Mouse (Mus musculus): ENCODE results near the gene Sgf29. TPM values are rescaled to one million over a fixed set of nuclear protein-coding genes. Genes with fewer than 3 reads are reported as not detected.

The Sgf29 gene
- polyA plus RNA-seq, 1 experiment from 2014 or later: 61.3 TPM

GRCm38 (mm10) chr7:126702861-126703756 is 54.0 kb downstream of the Sgf29 start:
- H3K9ac ChIP-seq: no peak overlapping the region
- TF ChIP-seq CTCF (IDR thresholded peaks at IDR 0.05; ENCODE audit: low read depth): no peak
- H3K4me1 ChIP-seq (ENCODE audit: insufficient read depth): no peaks in the 10 kb centered on the region; the same call in 1 of the 2 replicates
- WGBS: 67% methylated on average over 12 of the region's 12 CpGs
- DNase-seq (no peak), ATAC-seq (ENCODE audit: insufficient read depth) (no peak)
- peak overlapping the region; percentile 20; the same call in 1 of the 2 replicates for H3K4me2 ChIP-seq
- peaks cover 19% of the 10 kb centered on the region; the same call in 1 of the 2 replicates for H3K27me3 ChIP-seq (ENCODE audit: insufficient read depth, low read length)
- no peaks in the 10 kb centered on the region for H3K9me3 ChIP-seq (ENCODE audit: low read depth, low read length)
- H3K27ac ChIP-seq (ENCODE audit: low read depth): no peak overlapping the region
- H3K4me3 ChIP-seq (ENCODE audit: low read depth, low read length): peak overlapping the region; percentile 38; the same call in 1 of the 2 replicates
- no peaks in the 10 kb centered on the region for H3K36me3 ChIP-seq (ENCODE audit: insufficient read depth)

GRCm38 (mm10) chr7:126703757-126704077 is 54.6 kb downstream of the Sgf29 start:
- TF ChIP-seq CTCF (IDR thresholded peaks at IDR 0.05; ENCODE audit: low read depth): no peak
- 23% methylated on average over 7 of the region's 7 CpGs for WGBS
- H3K27ac ChIP-seq (ENCODE audit: low read depth): no peak overlapping the region
- ATAC-seq (ENCODE audit: insufficient read depth) (no peak), DNase-seq (no peak)
- H3K36me3 ChIP-seq (ENCODE audit: insufficient read depth): no peaks in the 10 kb centered on the region
- H3K4me3 ChIP-seq (ENCODE audit: low read depth, low read length): peak overlapping the region; percentile 38
- peaks cover 19% of the 10 kb centered on the region; the same call in 1 of the 2 replicates for H3K27me3 ChIP-seq (ENCODE audit: insufficient read depth, low read length)
- peak overlapping the region; percentile 73 for H3K4me2 ChIP-seq
- H3K9ac ChIP-seq: peak overlapping the region; percentile 38; the same call in 1 of the 2 replicates
- no peaks in the 10 kb centered on the region; the same call in 1 of the 2 replicates for H3K4me1 ChIP-seq (ENCODE audit: insufficient read depth)
- H3K9me3 ChIP-seq (ENCODE audit: low read depth, low read length): no peaks in the 10 kb centered on the region

- peak; percentile 85 for DNase-seq
- peak; percentile 69 for ATAC-seq (ENCODE audit: insufficient read depth)
- TF ChIP-seq CTCF (IDR thresholded peaks at IDR 0.05; ENCODE audit: low read depth): 0 out of 2 replicates have a peak, but pooled peaks have one; percentile 17
- Histone ChIP-seq H3K27me3 (ENCODE audit: insufficient read depth, low read length) (peaks cover 19% of the 10 kb centered on the region; the same call in 1 of the 2 replicates), H3K4me1 (ENCODE audit: insufficient read depth) (no peaks in the 10 kb centered on the region; the same call in 1 of the 2 replicates), H3K27ac (ENCODE audit: low read depth) (no peak overlapping the region), H3K36me3 (ENCODE audit: insufficient read depth) (no peaks in the 10 kb centered on the region), H3K4me2 (peak overlapping the region; percentile 73), H3K9ac (peak overlapping the region; percentile 44), H3K9me3 (ENCODE audit: low read depth, low read length) (no peaks in the 10 kb centered on the region), H3K4me3 (ENCODE audit: low read depth, low read length) (peak overlapping the region; percentile 38)
- WGBS: 2% methylated on average over 39 of the region's 39 CpGs
Measured at GRCm38 (mm10) chr7:126704121-126704980, 55.2 kb downstream of the Sgf29 start.

GRCm38 (mm10) chr7:126707442-126708174 is 58.5 kb downstream of the Sgf29 start, which contains the start of gene Coro1a:
Gene Coro1a, minus strand, starts transcription at chr7:126707787.
- Histone ChIP-seq H3K4me3 (ENCODE audit: low read depth, low read length) (no peak within 1 kb of the TSS), H3K9ac (no peak within 1 kb of the TSS), H3K4me2 (no peak within 1 kb of the TSS), H3K9me3 (ENCODE audit: low read depth, low read length) (no peaks in the 10 kb centered on the region), H3K27ac (ENCODE audit: low read depth) (no peak within 1 kb of the TSS), H3K27me3 (ENCODE audit: insufficient read depth, low read length) (peaks cover 18% of the 10 kb centered on the region; the same call in 1 of the 2 replicates), H3K4me1 (ENCODE audit: insufficient read depth) (no peaks in the 10 kb centered on the region), H3K36me3 (ENCODE audit: insufficient read depth) (no peaks in the 10 kb centered on the region)
- no peak for TF ChIP-seq CTCF (IDR thresholded peaks at IDR 0.05; ENCODE audit: low read depth)
- ATAC-seq (ENCODE audit: insufficient read depth) (no peak), DNase-seq (no peak)
- WGBS: 81% methylated on average over 19 of the region's 19 CpGs

- Histone ChIP-seq H3K27me3 (ENCODE audit: insufficient read depth, low read length) (peaks cover 14% of the 10 kb centered on the region; the same call in 1 of the 2 replicates), H3K9me3 (ENCODE audit: low read depth, low read length) (no peaks in the 10 kb centered on the region), H3K4me3 (ENCODE audit: low read depth, low read length) (no peak overlapping the region), H3K36me3 (ENCODE audit: insufficient read depth) (no peaks in the 10 kb centered on the region), H3K27ac (ENCODE audit: low read depth) (no peak overlapping the region), H3K4me1 (ENCODE audit: insufficient read depth) (no peaks in the 10 kb centered on the region), H3K4me2 (no peak overlapping the region), H3K9ac (no peak overlapping the region)
- TF ChIP-seq CTCF (IDR thresholded peaks at IDR 0.05; ENCODE audit: low read depth): no peak
- ATAC-seq (ENCODE audit: insufficient read depth) (no peak), DNase-seq (no peak)
- 80% methylated on average over 10 of the region's 10 CpGs for WGBS
Measured at GRCm38 (mm10) chr7:126708175-126708952, 59.3 kb downstream of the Sgf29 start.

GRCm38 (mm10) chr7:126710266-126710665 is 61.2 kb downstream of the Sgf29 start:
- no peak overlapping the region for H3K4me3 ChIP-seq (ENCODE audit: low read depth, low read length)
- 69% methylated on average over 4 of the region's 4 CpGs for WGBS
- no peak overlapping the region for H3K27ac ChIP-seq (ENCODE audit: low read depth)
- DNase-seq (no peak), ATAC-seq (ENCODE audit: insufficient read depth) (no peak)
- peaks cover under 1% of the 10 kb centered on the region; the same call in 1 of the 2 replicates for H3K27me3 ChIP-seq (ENCODE audit: insufficient read depth, low read length)
- no peak overlapping the region for H3K9ac ChIP-seq
- H3K4me1 ChIP-seq (ENCODE audit: insufficient read depth): no peaks in the 10 kb centered on the region
- no peak overlapping the region for H3K4me2 ChIP-seq
- no peak for TF ChIP-seq CTCF (IDR thresholded peaks at IDR 0.05; ENCODE audit: low read depth)
- H3K36me3 ChIP-seq (ENCODE audit: insufficient read depth): no peaks in the 10 kb centered on the region
- no peaks in the 10 kb centered on the region for H3K9me3 ChIP-seq (ENCODE audit: low read depth, low read length)
